Mouse (Mus musculus): ENCODE data around the gene Cdc5l. TPM values are rescaled to one million over a fixed set of nuclear protein-coding genes. Genes with fewer than 3 reads are reported as not detected.

The Cdc5l gene
- polyA plus RNA-seq, 1 experiment from 2014 or later: 47.4 TPM

DNA sequence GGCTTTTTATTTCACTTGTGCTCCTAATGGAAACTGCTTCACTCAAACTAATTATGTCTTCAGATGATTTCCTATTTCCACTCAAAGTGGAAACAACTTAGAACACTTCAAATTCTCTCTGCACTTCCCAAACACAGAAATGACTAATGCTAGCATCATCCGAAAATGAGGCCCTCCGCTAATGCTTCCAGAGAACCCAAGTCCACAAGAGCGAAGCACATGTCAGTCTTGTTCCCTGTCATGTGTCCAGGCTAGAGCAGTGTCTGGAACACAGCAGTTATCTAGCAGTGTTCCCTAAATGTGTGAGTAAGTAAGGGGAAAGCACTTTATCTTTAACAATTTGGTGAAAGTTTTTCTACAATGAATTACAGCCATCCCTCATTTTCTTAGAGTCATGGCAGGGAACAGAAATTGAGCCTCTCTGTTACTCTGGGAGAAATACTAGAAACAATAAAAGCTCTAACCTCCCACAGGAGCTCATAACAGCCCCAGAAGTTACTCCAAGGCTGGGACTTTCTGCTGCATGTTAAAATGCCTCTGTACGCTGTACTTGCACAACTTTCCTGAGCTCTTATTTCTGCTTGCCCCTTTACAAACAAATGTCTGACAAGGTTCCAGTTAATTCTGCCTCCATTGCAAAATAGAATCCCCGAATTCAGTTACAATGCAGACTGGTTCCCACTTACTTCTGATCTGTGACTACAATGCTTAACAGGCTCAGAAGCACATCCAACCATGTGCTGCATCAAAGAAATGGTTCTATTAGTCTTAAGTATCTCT lies 32.2 kb downstream of the Cdc5l start:
- no peak for TF ChIP-seq CTCF (IDR thresholded peaks at IDR 0.05; ENCODE audit: low read depth)
- Histone ChIP-seq H3K36me3 (ENCODE audit: insufficient read depth, low read length) (peaks cover 17% of the 10 kb centered on the region; the same call in 1 of the 2 replicates), H3K4me3 (replicated peaks; ENCODE audit: low read depth, low read length) (no peak overlapping the region), H3K9me3 (replicated peaks; ENCODE audit: low read length) (no peaks in the 10 kb centered on the region), H3K9ac (ENCODE audit: low read depth, low read length) (no peak overlapping the region), H3K4me2 (ENCODE audit: low read length) (no peak overlapping the region), H3K27ac (no peak overlapping the region), H3K27me3 (ENCODE audit: insufficient read depth, low read length) (no peaks in the 10 kb centered on the region), H3K4me1 (replicated peaks; ENCODE audit: insufficient read depth, low read length) (no peaks in the 10 kb centered on the region)
- WGBS: 85% methylated on average over 5 of the region's 5 CpGs
- ATAC-seq (replicated peaks; ENCODE audit: low FRiP score, low read depth) (no peak), DNase-seq (ENCODE audit: low spot score) (no peak)

DNA sequence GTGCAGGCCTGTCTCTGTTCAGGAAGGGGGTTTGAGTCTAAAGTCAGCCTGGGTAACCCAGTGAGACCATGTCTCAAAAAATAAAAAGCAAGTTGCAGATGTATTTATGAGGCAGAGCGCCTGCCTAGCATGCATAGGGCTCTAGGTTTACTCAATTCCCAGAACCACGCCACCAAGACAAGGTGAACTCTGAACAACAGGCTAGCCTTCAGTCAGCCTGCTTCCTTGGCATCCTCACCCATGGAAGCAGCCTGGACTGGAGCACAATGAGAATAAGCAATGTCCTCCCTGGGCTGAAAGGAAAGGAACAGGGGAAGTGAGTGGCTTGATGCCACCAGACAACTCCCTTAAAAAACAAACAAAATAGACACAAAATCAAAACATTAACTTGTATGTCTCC lies 35.5 kb downstream of the Cdc5l start:
- H3K27ac ChIP-seq: no peak overlapping the region
- no peak overlapping the region for H3K4me3 ChIP-seq (replicated peaks; ENCODE audit: low read depth, low read length)
- H3K4me1 ChIP-seq (replicated peaks; ENCODE audit: insufficient read depth, low read length): no peaks in the 10 kb centered on the region
- H3K4me2 ChIP-seq (ENCODE audit: low read length): no peak overlapping the region
- 94% methylated on average over 2 of the region's 2 CpGs for WGBS
- DNase-seq (ENCODE audit: low spot score) (no peak), ATAC-seq (replicated peaks; ENCODE audit: low FRiP score, low read depth) (no peak)
- no peaks in the 10 kb centered on the region for H3K9me3 ChIP-seq (replicated peaks; ENCODE audit: low read length)
- no peak for TF ChIP-seq CTCF (IDR thresholded peaks at IDR 0.05; ENCODE audit: low read depth)
- H3K27me3 ChIP-seq (ENCODE audit: insufficient read depth, low read length): no peaks in the 10 kb centered on the region
- H3K36me3 ChIP-seq (ENCODE audit: insufficient read depth, low read length): peaks cover 14% of the 10 kb centered on the region; the same call in 1 of the 2 replicates
- no peak overlapping the region for H3K9ac ChIP-seq (ENCODE audit: low read depth, low read length)

DNA sequence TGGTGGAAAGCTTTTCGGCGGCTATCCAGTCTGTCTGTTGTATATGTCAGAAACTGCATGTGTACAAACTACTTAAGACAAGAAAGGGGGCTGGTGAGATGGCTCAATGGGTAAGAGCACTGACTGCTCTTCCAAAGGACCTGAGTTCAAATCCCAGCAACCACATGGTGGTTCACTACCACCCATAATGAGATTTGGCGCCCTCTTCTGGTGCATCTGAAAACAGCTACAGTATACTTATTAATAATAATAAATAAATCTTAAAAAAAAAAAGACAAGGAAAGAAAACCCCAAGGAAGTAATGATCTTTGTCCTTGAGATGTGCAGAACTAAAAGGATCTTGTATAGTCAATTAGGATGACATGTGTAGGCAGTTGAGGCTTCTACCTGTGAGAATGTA lies 36.0 kb downstream of the Cdc5l start:
- DNase-seq (ENCODE audit: low spot score): no peak
- ATAC-seq (replicated peaks; ENCODE audit: low FRiP score, low read depth): no peak
- WGBS: 79% methylated on average over 3 of the region's 3 CpGs
- Histone ChIP-seq H3K9ac (ENCODE audit: low read depth, low read length) (no peak overlapping the region), H3K4me3 (replicated peaks; ENCODE audit: low read depth, low read length) (no peak overlapping the region), H3K27ac (no peak overlapping the region), H3K9me3 (replicated peaks; ENCODE audit: low read length) (no peaks in the 10 kb centered on the region), H3K27me3 (ENCODE audit: insufficient read depth, low read length) (no peaks in the 10 kb centered on the region), H3K36me3 (ENCODE audit: insufficient read depth, low read length) (peaks cover 17% of the 10 kb centered on the region), H3K4me1 (replicated peaks; ENCODE audit: insufficient read depth, low read length) (no peaks in the 10 kb centered on the region), H3K4me2 (ENCODE audit: low read length) (no peak overlapping the region)
- peak; percentile 45; the same call in 1 of the 2 replicates for TF ChIP-seq CTCF (IDR thresholded peaks at IDR 0.05; ENCODE audit: low read depth)

DNA sequence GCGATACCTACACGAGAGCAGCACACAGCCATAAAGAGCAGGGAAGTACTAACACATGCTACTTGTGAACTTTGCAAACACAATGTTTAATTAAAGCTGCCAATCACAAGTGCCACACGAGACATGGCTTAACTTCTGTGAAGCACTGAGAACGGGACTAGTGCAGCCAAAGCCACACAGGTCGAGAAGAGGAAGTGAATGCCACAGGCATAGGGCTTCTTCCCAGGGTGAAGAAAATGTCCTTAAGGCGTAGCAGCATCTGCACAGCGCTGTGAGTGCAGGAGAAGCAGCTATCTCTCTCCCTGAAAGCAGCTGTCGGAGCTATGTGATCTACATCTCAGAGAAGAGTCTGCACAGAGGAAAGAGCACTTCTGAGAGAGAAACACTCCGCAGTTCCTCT lies 38.9 kb downstream of the Cdc5l start:
- no peaks in the 10 kb centered on the region for H3K27me3 ChIP-seq (ENCODE audit: insufficient read depth, low read length)
- H3K9ac ChIP-seq (ENCODE audit: low read depth, low read length): no peak overlapping the region
- H3K4me3 ChIP-seq (replicated peaks; ENCODE audit: low read depth, low read length): no peak overlapping the region
- DNase-seq (ENCODE audit: low spot score) (no peak), ATAC-seq (replicated peaks; ENCODE audit: low FRiP score, low read depth) (no peak)
- TF ChIP-seq CTCF (IDR thresholded peaks at IDR 0.05; ENCODE audit: low read depth): no peak
- no peaks in the 10 kb centered on the region for H3K9me3 ChIP-seq (replicated peaks; ENCODE audit: low read length)
- no peaks in the 10 kb centered on the region for H3K4me1 ChIP-seq (replicated peaks; ENCODE audit: insufficient read depth, low read length)
- peaks cover 35% of the 10 kb centered on the region for H3K36me3 ChIP-seq (ENCODE audit: insufficient read depth, low read length)
- WGBS: 66% methylated on average over 9 of the region's 9 CpGs
- no peak overlapping the region for H3K4me2 ChIP-seq (ENCODE audit: low read length)
- H3K27ac ChIP-seq: no peak overlapping the region

DNA sequence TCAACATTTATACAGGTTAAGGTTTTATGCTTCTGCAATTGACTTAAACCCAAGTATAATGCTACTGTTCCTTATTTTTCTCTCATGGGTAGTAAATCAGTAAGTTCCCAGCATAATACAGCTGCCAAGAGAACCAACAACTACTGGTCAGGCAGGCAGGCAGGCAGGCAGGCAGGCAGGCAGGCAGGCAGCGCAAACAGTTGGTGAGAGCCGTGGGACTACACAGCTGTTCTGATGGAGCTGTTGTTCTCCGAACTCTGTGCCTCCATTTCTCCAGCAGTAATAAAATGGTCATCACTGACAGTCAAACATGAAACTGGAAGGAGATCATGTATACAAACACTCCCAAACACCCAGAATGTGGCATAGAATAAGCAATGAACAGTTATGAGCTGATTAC lies 39.8 kb downstream of the Cdc5l start:
- Histone ChIP-seq H3K4me1 (replicated peaks; ENCODE audit: insufficient read depth, low read length) (no peaks in the 10 kb centered on the region), H3K4me3 (replicated peaks; ENCODE audit: low read depth, low read length) (no peak overlapping the region), H3K27me3 (ENCODE audit: insufficient read depth, low read length) (no peaks in the 10 kb centered on the region), H3K9me3 (replicated peaks; ENCODE audit: low read length) (no peaks in the 10 kb centered on the region), H3K9ac (ENCODE audit: low read depth, low read length) (no peak overlapping the region), H3K27ac (no peak overlapping the region), H3K36me3 (ENCODE audit: insufficient read depth, low read length) (peaks cover 32% of the 10 kb centered on the region), H3K4me2 (ENCODE audit: low read length) (no peak overlapping the region)
- DNase-seq (ENCODE audit: low spot score): no peak
- TF ChIP-seq CTCF (IDR thresholded peaks at IDR 0.05; ENCODE audit: low read depth): no peak
- WGBS: 82% methylated on average over 3 of the region's 3 CpGs
- no peak for ATAC-seq (replicated peaks; ENCODE audit: low FRiP score, low read depth)

DNA sequence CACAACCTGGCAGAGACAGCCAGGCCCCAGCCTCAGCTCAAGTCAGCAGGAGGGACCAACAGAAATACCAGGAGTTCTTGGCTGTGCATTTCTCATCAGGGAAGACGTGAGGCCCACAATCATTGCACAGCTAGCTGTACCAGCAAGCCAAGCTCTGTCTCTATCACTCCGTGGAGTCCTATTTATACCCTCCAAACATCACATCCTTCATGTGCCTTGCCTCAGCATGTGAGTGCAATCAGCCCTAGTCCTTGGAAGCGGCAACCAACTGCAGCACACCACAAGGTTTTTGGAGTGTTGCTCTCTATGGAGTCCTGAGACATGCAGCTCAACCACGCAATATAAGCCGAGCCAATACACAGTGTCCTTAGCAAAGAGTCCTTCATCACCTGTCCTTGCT lies 43.6 kb downstream of the Cdc5l start:
- Histone ChIP-seq H3K27ac (no peak overlapping the region), H3K9me3 (replicated peaks; ENCODE audit: low read length) (no peaks in the 10 kb centered on the region), H3K4me2 (ENCODE audit: low read length) (no peak overlapping the region), H3K9ac (ENCODE audit: low read depth, low read length) (no peak overlapping the region), H3K27me3 (ENCODE audit: insufficient read depth, low read length) (no peaks in the 10 kb centered on the region), H3K36me3 (ENCODE audit: insufficient read depth, low read length) (peaks cover 39% of the 10 kb centered on the region), H3K4me1 (replicated peaks; ENCODE audit: insufficient read depth, low read length) (no peaks in the 10 kb centered on the region), H3K4me3 (replicated peaks; ENCODE audit: low read depth, low read length) (no peak overlapping the region)
- ATAC-seq (replicated peaks; ENCODE audit: low FRiP score, low read depth) (no peak), DNase-seq (ENCODE audit: low spot score) (no peak)
- WGBS: 95% methylated on average over 5 of the region's 5 CpGs
- no peak for TF ChIP-seq CTCF (IDR thresholded peaks at IDR 0.05; ENCODE audit: low read depth)
